Mouse (Mus musculus): ENCODE data around the gene Cryba2. TPM values are rescaled to one million over a fixed set of nuclear protein-coding genes. Genes with fewer than 3 reads are reported as not detected.

The Cryba2 gene
- total RNA-seq, 2 experiments from 2014 or later: not detected

- no peak for ATAC-seq (replicated peaks; ENCODE audit: poor library complexity, severe bottlenecking)
These were observed 7.4 kb downstream of the Cryba2 start, which contains the start of gene Fev for GRCm38 (mm10) chr1:74885369-74886042. Gene Fev, minus strand, starts transcription at chr1:74885419.

GRCm38 (mm10) chr1:74884196-74885141, 8.5 kb downstream of the Cryba2 start:
- ATAC-seq (replicated peaks; ENCODE audit: poor library complexity, severe bottlenecking): no peak

GRCm38 (mm10) chr1:74883441-74883840, 9.5 kb downstream of the Cryba2 start:
- no peak for ATAC-seq (replicated peaks; ENCODE audit: poor library complexity, severe bottlenecking)

- no peak for ATAC-seq (replicated peaks; ENCODE audit: poor library complexity, severe bottlenecking)
These were observed 10.1 kb downstream of the Cryba2 start for GRCm38 (mm10) chr1:74882828-74883227.

GRCm38 (mm10) chr1:74882055-74882734, 10.7 kb downstream of the Cryba2 start:
- ATAC-seq (replicated peaks; ENCODE audit: poor library complexity, severe bottlenecking): 0 out of 2 replicates have a peak, but pooled peaks have one; percentile 4

GRCm38 (mm10) chr1:74880785-74881360, 12.1 kb downstream of the Cryba2 start:
- peak; percentile 73 for ATAC-seq (replicated peaks; ENCODE audit: poor library complexity, severe bottlenecking)

GRCm38 (mm10) chr1:74877199-74877598, 15.7 kb downstream of the Cryba2 start:
- ATAC-seq (replicated peaks; ENCODE audit: poor library complexity, severe bottlenecking): no peak

- peak; percentile 79 for ATAC-seq (replicated peaks; ENCODE audit: poor library complexity, severe bottlenecking)
These were observed 20.7 kb downstream of the Cryba2 start for GRCm38 (mm10) chr1:74872218-74872617.

- no peak for ATAC-seq (replicated peaks; ENCODE audit: poor library complexity, severe bottlenecking)
These were observed 31.2 kb downstream of the Cryba2 start for GRCm38 (mm10) chr1:74861783-74862182.

- no peak; the same call in 1 of the 2 replicates for ATAC-seq (replicated peaks; ENCODE audit: poor library complexity, severe bottlenecking)
These were observed 33.5 kb downstream of the Cryba2 start for GRCm38 (mm10) chr1:74859223-74859984.

GRCm38 (mm10) chr1:74858805-74859204, 34.1 kb downstream of the Cryba2 start:
- ATAC-seq (replicated peaks; ENCODE audit: poor library complexity, severe bottlenecking): no peak

GRCm38 (mm10) chr1:74858171-74858719, 34.7 kb downstream of the Cryba2 start:
- peak; percentile 33; the same call in 1 of the 2 replicates for ATAC-seq (replicated peaks; ENCODE audit: poor library complexity, severe bottlenecking)

- no peak for ATAC-seq (replicated peaks; ENCODE audit: poor library complexity, severe bottlenecking)
These were observed 35.3 kb downstream of the Cryba2 start for GRCm38 (mm10) chr1:74857677-74858076.

GRCm38 (mm10) chr1:74857201-74857600, 35.7 kb downstream of the Cryba2 start:
- no peak for ATAC-seq (replicated peaks; ENCODE audit: poor library complexity, severe bottlenecking)

GRCm38 (mm10) chr1:74856791-74857190, 36.2 kb downstream of the Cryba2 start:
- ATAC-seq (replicated peaks; ENCODE audit: poor library complexity, severe bottlenecking): no peak

GRCm38 (mm10) chr1:74856439-74856720, 36.6 kb downstream of the Cryba2 start:
- ATAC-seq (replicated peaks; ENCODE audit: poor library complexity, severe bottlenecking): no peak

GRCm38 (mm10) chr1:74855651-74856438, 37.1 kb downstream of the Cryba2 start:
- ATAC-seq (replicated peaks; ENCODE audit: poor library complexity, severe bottlenecking): no peak

- no peak for ATAC-seq (replicated peaks; ENCODE audit: poor library complexity, severe bottlenecking)
These were observed 37.8 kb downstream of the Cryba2 start for GRCm38 (mm10) chr1:74855156-74855555.
